In the genomic region with DNA sequence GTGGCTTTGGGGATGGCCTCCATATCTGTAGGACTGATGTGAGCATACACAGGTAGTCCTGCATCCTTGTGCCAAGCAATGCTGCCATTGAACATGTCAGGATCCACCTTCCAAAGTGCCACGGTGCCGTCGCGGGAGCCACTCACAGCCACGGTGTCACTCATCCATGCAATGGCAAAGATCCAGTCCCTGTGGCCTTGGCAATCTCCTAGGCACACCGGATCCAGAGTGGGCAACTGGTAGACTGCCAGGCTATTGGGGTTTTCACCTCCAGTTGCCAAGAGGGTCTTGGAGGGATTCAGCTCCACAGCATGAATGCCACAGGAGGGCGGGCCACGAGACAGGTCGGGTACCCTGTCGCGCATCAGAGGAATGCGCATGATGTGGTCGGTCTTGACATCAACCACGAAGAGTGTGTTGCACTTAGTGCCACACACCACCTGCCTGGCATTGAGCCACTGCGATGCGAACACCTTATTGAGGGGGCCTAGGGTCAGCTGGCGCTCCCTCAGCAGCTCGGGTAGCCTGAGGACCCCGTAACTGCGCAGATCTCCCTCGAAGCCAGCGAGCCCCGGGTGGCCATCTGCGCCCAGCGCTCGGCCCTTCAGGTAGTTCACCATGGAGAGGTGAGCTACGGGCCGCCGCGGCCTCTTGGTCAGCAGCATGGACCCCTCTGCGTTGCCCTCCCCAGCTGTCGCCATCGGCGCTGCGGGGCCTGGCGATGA, we compare ENCODE assay signal across 8 mouse cellular contexts. TPM values are rescaled to one million over a fixed set of nuclear protein-coding genes. Genes with fewer than 3 reads are reported as not detected.
DNase-seq lines count a peak whose midpoint lies in the region; ATAC-seq and TF ChIP-seq lines count a peak whose summit lies in the region.

No protein-coding gene starts in this region.

- peak overlapping the region; percentile 84 for H3K27ac ChIP-seq in layer of hippocampus, adult 2 months
- H3K27ac ChIP-seq in forebrain, postnatal 0 days (ENCODE audit: low read depth, low read length) = peak overlapping the region; percentile 50; the same call in 1 of the 2 replicates
- peak overlapping the region; percentile 74 for H3K27ac ChIP-seq in limb, embryonic 10.5 days

- ATAC-seq in forebrain, postnatal 0 days = peak; percentile 35

- H3K36me3 ChIP-seq in forebrain, postnatal 0 days (ENCODE audit: insufficient read depth) = no peaks in the 10 kb centered on the region
- H3K36me3 ChIP-seq in limb, embryonic 10.5 days = no peaks in the 10 kb centered on the region

- peak in 1 of 2 experiments; percentile 11 for DNase-seq in layer of hippocampus, adult 2 months (ENCODE audit: low spot score in 2 of 2)
- DNase-seq in layer of hippocampus, adult 11-12 months (ENCODE audit: low spot score) = no peak
- DNase-seq in cerebellum, adult 9-10 months = peak; percentile 45
- peak; percentile 13 for DNase-seq in forebrain, postnatal 0 days
- no peak for DNase-seq in limb, embryonic 10.5 days (ENCODE audit: low spot score)
- peak; percentile 23 to 25 for DNase-seq in right cerebral cortex, postnatal 10 days (ENCODE audit: low spot score in 2 of 2)
- DNase-seq in T-cell, adult 2 months (ENCODE audit: low spot score) = no peak
- DNase-seq in lung, postnatal 4 days = no peak

- peak overlapping the region; percentile 64 for H3K4me3 ChIP-seq in layer of hippocampus, adult 2 months
- peak overlapping the region; percentile 49 for H3K4me3 ChIP-seq in forebrain, postnatal 0 days (ENCODE audit: low read depth, low read length)
- peak overlapping the region; percentile 54 for H3K4me3 ChIP-seq in limb, embryonic 10.5 days

- H3K9ac ChIP-seq in forebrain, postnatal 0 days = peak overlapping the region; percentile 75

- no peaks in the 10 kb centered on the region for H3K27me3 ChIP-seq in forebrain, postnatal 0 days (ENCODE audit: insufficient read depth, low read length)
- peaks cover 10% of the 10 kb centered on the region; the same call in 1 of the 2 replicates for H3K27me3 ChIP-seq in limb, embryonic 10.5 days (ENCODE audit: low read depth, poor library complexity, severe bottlenecking)

- H3K9me3 ChIP-seq in forebrain, postnatal 0 days (ENCODE audit: low read length) = no peaks in the 10 kb centered on the region
- H3K9me3 ChIP-seq in limb, embryonic 10.5 days (replicated peaks) = no peaks in the 10 kb centered on the region

- TF ChIP-seq CTCF in layer of hippocampus, adult 2 months (conservative IDR thresholded peaks at IDR 0.05) = no peak
- TF ChIP-seq CTCF in forebrain, postnatal 0 days (IDR thresholded peaks at IDR 0.05; ENCODE audit: low read depth) = no peak

- no peaks in the 10 kb centered on the region for H3K4me1 ChIP-seq in forebrain, postnatal 0 days (ENCODE audit: insufficient read depth)
- no peaks in the 10 kb centered on the region for H3K4me1 ChIP-seq in limb, embryonic 10.5 days

- 39% methylated on average over 34 of the region's 36 CpGs for WGBS in forebrain, postnatal 0 days
- 41% methylated on average over 36 of the region's 36 CpGs for WGBS in limb, embryonic 10.5 days

- peak overlapping the region; percentile 60 for H3K4me2 ChIP-seq in forebrain, postnatal 0 days (ENCODE audit: low read depth)

RNA-seq across cellular contexts. Expression of a gene that starts 0.8 kb away (rescaled TPM):
- 10 to 100 TPM; 39.5 to 44.3 TPM for total RNA-seq in layer of hippocampus, adult 2 months (2021)
- 19.1 and 21.1 TPM in 2 replicates for total RNA-seq in forebrain, postnatal 0 days (2014; rRNA removed)
- polyA plus RNA-seq in forebrain, postnatal 0 days (2015; fragmentation: Nextera tagmentation; extraction: Ambion mirVana) = 8.1 and 11.9 TPM in 2 replicates
- polyA plus RNA-seq in limb, embryonic 10.5 days (2016; fragmentation: Nextera tagmentation; extraction: Ambion mirVana) = 3.3 and 5.5 TPM in 2 replicates

Comparison
In these comparisons a context has a peak if more than half of its experiments do, and no peak if none do; other contexts are left out.
1. DNase-seq: peak in cerebellum, adult 9-10 months (single experiment), forebrain, postnatal 0 days (single experiment) and right cerebral cortex, postnatal 10 days (2 of 2); none in layer of hippocampus, adult 11-12 months (single experiment), limb, embryonic 10.5 days (single experiment), T-cell, adult 2 months (single experiment) and lung, postnatal 4 days (0 of 2).
2. Peak in every context shown above with its lines, with median percentiles within 50 percentile points of each other: H3K27ac ChIP-seq and H3K4me3 ChIP-seq.